ENCODE assay signal across 9 mouse cellular contexts in genomic region chr9:106351178-106351577, GRCm38 (mm10). TPM values are rescaled to one million over a fixed set of nuclear protein-coding genes. Genes with fewer than 3 reads are reported as not detected.
A peak's percentile ranks its signal among the peaks of the same experiment; 100 is the strongest.
DNase-seq lines count a peak whose midpoint lies in the region; ATAC-seq and TF ChIP-seq lines count a peak whose summit lies in the region.
"Had no signal": no experiment of that assay in that cellular context is flagged by ENCODE, and none has a peak within 500 bp of the region (broad histone marks: within the 10 kb centered on the region; RNA-seq: fewer than 3 reads in every experiment).

No protein-coding gene starts in this region.

- no peaks in the 10 kb centered on the region for H3K36me3 ChIP-seq in kidney, adult 2 months (ENCODE audit: control insufficient read depth, insufficient read depth, low read length)
- no peaks in the 10 kb centered on the region for H3K36me3 ChIP-seq in kidney, embryonic 16.5 days (ENCODE audit: insufficient read depth, low read length)
- no peaks in the 10 kb centered on the region for H3K36me3 ChIP-seq in embryonic facial prominence, embryonic 13.5 days
- no peaks in the 10 kb centered on the region for H3K36me3 ChIP-seq in splenic B cell, adult 2 months (ENCODE audit: control insufficient read depth, insufficient read depth, low read length, poor library complexity, severe bottlenecking)
- H3K36me3 ChIP-seq: heart, embryonic 13.5 days had no signal

- peak; percentile 35; the same call in 1 of the 2 replicates for TF ChIP-seq CTCF in kidney, adult 2 months (conservative IDR thresholded peaks at IDR 0.05; ENCODE audit: insufficient read depth, insufficient read length, low read depth, low read length)

- no peak for TF ChIP-seq POLR2A in kidney, adult 2 months (IDR thresholded peaks at IDR 0.05; ENCODE audit: low read depth, low read length)

- H3K9me3 ChIP-seq in kidney, embryonic 16.5 days (ENCODE audit: low read length): no peaks in the 10 kb centered on the region
- H3K9me3 ChIP-seq in embryonic facial prominence, embryonic 13.5 days: no peaks in the 10 kb centered on the region
- H3K9me3 ChIP-seq: heart, embryonic 13.5 days had no signal

- no peak for ATAC-seq in kidney, embryonic 16.5 days (ENCODE audit: low FRiP score, low TSS enrichment)
- no peak for ATAC-seq in embryonic facial prominence, embryonic 13.5 days (ENCODE audit: insufficient number of reproducible peaks, insufficient read depth, low FRiP score, low TSS enrichment, low read depth)

- no peak overlapping the region for H3K4me2 ChIP-seq in kidney, embryonic 16.5 days (replicated peaks; ENCODE audit: low read depth, low read length)
- H3K4me2 ChIP-seq in embryonic facial prominence, embryonic 13.5 days: no peak overlapping the region
- H3K4me2 ChIP-seq: heart, embryonic 13.5 days had no signal

- no peak overlapping the region for H3K9ac ChIP-seq in kidney, embryonic 16.5 days (replicated peaks; ENCODE audit: low read length)
- no peak overlapping the region for H3K9ac ChIP-seq in embryonic facial prominence, embryonic 13.5 days
- H3K9ac ChIP-seq: heart, embryonic 13.5 days had no signal

- no peaks in the 10 kb centered on the region for H3K27me3 ChIP-seq in kidney, adult 2 months (replicated peaks; ENCODE audit: control insufficient read depth, insufficient read depth, low read length)
- no peaks in the 10 kb centered on the region for H3K27me3 ChIP-seq in kidney, embryonic 16.5 days (ENCODE audit: insufficient read depth, low read length)
- no peaks in the 10 kb centered on the region for H3K27me3 ChIP-seq in embryonic facial prominence, embryonic 13.5 days
- no peaks in the 10 kb centered on the region for H3K27me3 ChIP-seq in splenic B cell, adult 2 months (ENCODE audit: control insufficient read depth, insufficient read depth, low read length, poor library complexity, severe bottlenecking)
- H3K27me3 ChIP-seq: heart, embryonic 13.5 days had no signal

- H3K4me1 ChIP-seq in kidney, adult 2 months (ENCODE audit: control insufficient read depth, insufficient read depth, low read length): no peaks in the 10 kb centered on the region
- peaks cover 29% of the 10 kb centered on the region for H3K4me1 ChIP-seq in kidney, embryonic 16.5 days (ENCODE audit: insufficient read depth, low read length)
- peaks cover 91% of the 10 kb centered on the region for H3K4me1 ChIP-seq in embryonic facial prominence, embryonic 13.5 days

- no peak overlapping the region for H3K27ac ChIP-seq in kidney, adult 2 months (ENCODE audit: insufficient read depth, low read depth, low read length)
- H3K27ac ChIP-seq in kidney, embryonic 16.5 days (ENCODE audit: low read length): no peak overlapping the region
- H3K27ac ChIP-seq in embryonic facial prominence, embryonic 13.5 days: peak overlapping the region; percentile 98

- H3K4me3 ChIP-seq in kidney, adult 2 months (ENCODE audit: insufficient read depth, low read depth, low read length): no peak overlapping the region
- H3K4me3 ChIP-seq in kidney, embryonic 16.5 days (ENCODE audit: low read length): no peak overlapping the region
- no peak overlapping the region for H3K4me3 ChIP-seq in embryonic facial prominence, embryonic 13.5 days
- H3K4me3 ChIP-seq: heart, embryonic 13.5 days had no signal

- 52% methylated on average over 6 of the region's 6 CpGs for WGBS in kidney, adult 2 months
- 52% methylated on average over 6 of the region's 6 CpGs for WGBS in kidney, embryonic 16.5 days
- 67% methylated on average over 6 of the region's 6 CpGs for WGBS in embryonic facial prominence, embryonic 13.5 days

- peak; percentile 36 for DNase-seq in kidney, adult 2 months
- peak; percentile 13 for DNase-seq in thymus, postnatal 14 days
- DNase-seq in thymus, postnatal 4 days: no peak
- peak; percentile 28 for DNase-seq in splenic B cell, adult 2 months (ENCODE audit: low read depth, low spot score)
- DNase-seq in urinary bladder, postnatal 25 days (ENCODE audit: low spot score): no peak
- no peak for DNase-seq in thymus, adult 18-20 months

RNA-seq across cellular contexts. Expression of gene Dusp7, which starts 17.3 kb away (rescaled TPM):
- polyA plus RNA-seq in kidney, adult 2 months (2012; rRNA removed): 38.8 and 44.1 TPM in 2 replicates
- 13.6 and 13.7 TPM in 2 replicates for polyA plus RNA-seq in kidney, embryonic 16.5 days (2015; fragmentation: Nextera tagmentation; extraction: Ambion mirVana)
- 40.3 and 40.6 TPM in 2 replicates for polyA plus RNA-seq in embryonic facial prominence, embryonic 13.5 days (2015; fragmentation: Nextera tagmentation; extraction: Ambion mirVana)

Comparison
In these comparisons a context has a peak if more than half of its experiments do, and no peak if none do; other contexts are left out.
1. DNase-seq: peak in kidney, adult 2 months (single experiment), thymus, postnatal 14 days (single experiment) and splenic B cell, adult 2 months (single experiment); none in thymus, postnatal 4 days (single experiment), urinary bladder, postnatal 25 days (single experiment) and thymus, adult 18-20 months (0 of 2).